Mouse (Mus musculus): ENCODE measurements around the gene Trmt44. TPM values are rescaled to one million over a fixed set of nuclear protein-coding genes. Genes with fewer than 3 reads are reported as not detected.
A peak's percentile ranks its signal among the peaks of the same experiment; 100 is the strongest.
"Not testable (repeated sequence)": the region's sequence is repeated elsewhere in the genome, so short reads cannot be mapped to it uniquely, and the experiment has no call there.

The Trmt44 gene
- polyA plus RNA-seq, 1 experiment from 2014 or later, result 7.8 TPM

DNA sequence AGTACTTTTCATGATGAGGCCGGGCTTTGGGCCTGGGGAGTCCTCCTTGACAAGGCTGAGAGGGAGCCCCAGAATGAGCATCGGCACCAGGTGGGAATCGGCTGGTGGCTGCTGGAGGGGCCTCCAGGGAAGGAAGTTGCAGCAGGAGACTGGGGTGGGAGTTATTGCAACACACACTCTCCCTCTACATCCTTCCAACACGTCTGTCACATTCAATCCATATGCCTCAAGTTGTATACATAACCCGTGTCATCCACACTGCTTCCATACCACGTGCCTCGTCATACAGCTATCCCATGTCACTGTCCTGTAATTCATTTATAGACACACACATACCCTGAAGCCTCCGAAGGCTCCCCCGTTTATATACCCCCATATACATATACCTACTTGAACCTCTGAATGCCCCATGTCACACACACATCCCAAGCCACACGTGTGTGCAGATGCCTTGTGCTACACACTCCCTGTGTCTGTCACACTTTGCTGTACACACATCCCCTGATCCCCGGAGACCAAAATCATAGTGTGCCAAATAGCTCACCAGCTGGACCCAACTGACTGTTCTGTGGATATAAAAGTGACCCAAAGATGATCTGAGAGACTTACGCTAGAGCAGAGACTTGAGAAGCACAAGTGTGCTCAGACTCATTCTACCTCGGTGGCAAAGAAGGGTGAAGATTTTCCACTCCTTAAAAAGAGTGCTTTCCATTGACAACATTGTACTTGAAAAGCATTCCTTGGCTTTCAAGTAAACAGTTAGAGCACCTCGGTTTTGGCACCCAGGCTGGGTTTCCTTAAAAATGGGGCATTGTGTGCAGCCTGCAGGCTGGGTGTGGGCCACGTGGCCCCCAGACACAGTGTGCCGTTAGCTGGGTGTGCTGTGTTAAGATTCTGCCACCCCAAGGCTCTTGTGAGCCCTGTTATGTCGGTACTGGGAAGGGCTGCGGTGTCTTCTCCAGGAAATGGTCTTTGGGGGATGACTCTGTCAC is 21.6 kb upstream of the Trmt44 start:
- ATAC-seq (ENCODE audit: low FRiP score), result no peak
- H3K36me3 ChIP-seq (ENCODE audit: control insufficient read depth, insufficient read depth, low read length), result peaks cover 4% of the 10 kb centered on the region; the same call in 1 of the 2 replicates
- no peak overlapping the region for H3K4me2 ChIP-seq (replicated peaks; ENCODE audit: low read depth, low read length)
- H3K4me1 ChIP-seq (replicated peaks; ENCODE audit: control insufficient read depth, insufficient read depth, low read length), result no peaks in the 10 kb centered on the region
- no peak overlapping the region for H3K9ac ChIP-seq (ENCODE audit: low read depth, low read length)
- H3K27ac ChIP-seq (ENCODE audit: low read depth, low read length), result no peak overlapping the region
- H3K9me3 ChIP-seq (ENCODE audit: control insufficient read depth, low read length), result no peaks in the 10 kb centered on the region
- 87% methylated on average over 18 of the region's 18 CpGs for WGBS
- H3K27me3 ChIP-seq (ENCODE audit: control insufficient read depth, insufficient read depth, low read length), result no peaks in the 10 kb centered on the region
- DNase-seq (ENCODE audit: low spot score), result no peak
- no peak overlapping the region for H3K4me3 ChIP-seq (ENCODE audit: low read depth, low read length)

DNA sequence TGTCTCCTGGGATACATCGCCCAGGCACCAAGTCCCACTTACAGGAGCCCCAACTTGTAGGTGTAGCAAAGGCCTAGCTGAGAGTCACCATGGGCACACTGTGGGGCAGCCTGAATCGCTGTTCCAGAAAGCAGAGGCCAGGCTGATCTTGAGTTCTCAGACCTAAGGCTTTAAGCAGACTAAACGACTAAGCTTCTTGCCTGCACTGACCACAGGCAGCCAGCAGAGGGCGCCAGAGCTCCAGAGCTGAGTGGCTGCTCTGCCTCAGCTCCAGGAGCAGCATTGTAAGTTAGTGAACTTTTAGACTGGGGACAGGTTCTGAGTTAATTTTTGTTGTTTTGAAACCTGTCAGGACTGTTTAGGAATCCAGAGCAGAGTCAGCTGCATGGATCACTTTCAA is 20.8 kb upstream of the Trmt44 start:
- Histone ChIP-seq H3K4me2 (replicated peaks; ENCODE audit: low read depth, low read length) (no peak overlapping the region), H3K4me3 (ENCODE audit: low read depth, low read length) (no peak overlapping the region), H3K9me3 (ENCODE audit: control insufficient read depth, low read length) (no peaks in the 10 kb centered on the region), H3K36me3 (ENCODE audit: control insufficient read depth, insufficient read depth, low read length) (peaks cover 4% of the 10 kb centered on the region; the same call in 1 of the 2 replicates), H3K27me3 (ENCODE audit: control insufficient read depth, insufficient read depth, low read length) (no peaks in the 10 kb centered on the region), H3K4me1 (replicated peaks; ENCODE audit: control insufficient read depth, insufficient read depth, low read length) (no peaks in the 10 kb centered on the region), H3K9ac (ENCODE audit: low read depth, low read length) (no peak overlapping the region), H3K27ac (ENCODE audit: low read depth, low read length) (no peak overlapping the region)
- no peak for ATAC-seq (ENCODE audit: low FRiP score)
- 25% methylated on average over 4 of the region's 4 CpGs for WGBS
- peak; percentile 92 for DNase-seq (ENCODE audit: low spot score)

DNA sequence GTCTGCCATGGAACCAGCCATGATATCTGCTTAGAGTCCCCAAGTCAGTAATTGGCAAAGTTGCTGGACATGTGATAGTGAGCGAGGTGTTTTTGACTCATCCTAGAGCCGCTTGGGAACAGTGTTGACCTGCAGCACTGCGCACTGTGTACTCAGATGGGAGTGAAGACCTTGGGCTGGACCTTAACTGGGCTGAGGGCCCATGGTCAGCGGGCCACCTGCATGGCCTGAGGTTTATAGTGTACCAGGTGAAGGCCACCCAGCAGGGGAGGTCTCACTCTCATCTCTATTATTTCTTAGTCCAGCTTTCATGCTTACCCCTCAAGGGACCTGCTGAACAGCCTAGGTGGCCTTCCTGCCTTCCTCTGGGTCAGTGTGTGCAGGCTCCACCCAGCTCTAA is 19.9 kb upstream of the Trmt44 start:
- Histone ChIP-seq H3K4me1 (replicated peaks; ENCODE audit: control insufficient read depth, insufficient read depth, low read length) (no peaks in the 10 kb centered on the region), H3K36me3 (ENCODE audit: control insufficient read depth, insufficient read depth, low read length) (peaks cover 7% of the 10 kb centered on the region; the same call in 1 of the 2 replicates), H3K27me3 (ENCODE audit: control insufficient read depth, insufficient read depth, low read length) (no peaks in the 10 kb centered on the region), H3K4me2 (replicated peaks; ENCODE audit: low read depth, low read length) (no peak overlapping the region), H3K27ac (ENCODE audit: low read depth, low read length) (no peak overlapping the region), H3K9me3 (ENCODE audit: control insufficient read depth, low read length) (no peaks in the 10 kb centered on the region), H3K4me3 (ENCODE audit: low read depth, low read length) (no peak overlapping the region), H3K9ac (ENCODE audit: low read depth, low read length) (no peak overlapping the region)
- DNase-seq (ENCODE audit: low spot score) (no peak), ATAC-seq (ENCODE audit: low FRiP score) (no peak)
- WGBS, result 93% methylated on average over 4 of the region's 4 CpGs

GRCm38 (mm10) chr5:35593272-35593671 is 18.4 kb upstream of the Trmt44 start:
- no peaks in the 10 kb centered on the region for H3K27me3 ChIP-seq (ENCODE audit: control insufficient read depth, insufficient read depth, low read length)
- no peak overlapping the region for H3K27ac ChIP-seq (ENCODE audit: low read depth, low read length)
- H3K4me3 ChIP-seq (ENCODE audit: low read depth, low read length), result no peak overlapping the region
- peaks cover 7% of the 10 kb centered on the region for H3K36me3 ChIP-seq (ENCODE audit: control insufficient read depth, insufficient read depth, low read length)
- H3K9ac ChIP-seq (ENCODE audit: low read depth, low read length), result no peak overlapping the region
- H3K9me3 ChIP-seq (ENCODE audit: control insufficient read depth, low read length), result no peaks in the 10 kb centered on the region
- WGBS, result 74% methylated on average over 6 of the region's 6 CpGs
- H3K4me1 ChIP-seq (replicated peaks; ENCODE audit: control insufficient read depth, insufficient read depth, low read length), result no peaks in the 10 kb centered on the region
- ATAC-seq (ENCODE audit: low FRiP score) (no peak), DNase-seq (ENCODE audit: low spot score) (no peak)
- H3K4me2 ChIP-seq (replicated peaks; ENCODE audit: low read depth, low read length), result no peak overlapping the region

GRCm38 (mm10) chr5:35592824-35593223 is 18.0 kb upstream of the Trmt44 start:
- H3K4me2 ChIP-seq (replicated peaks; ENCODE audit: low read depth, low read length), result no peak overlapping the region
- no peak overlapping the region for H3K4me3 ChIP-seq (ENCODE audit: low read depth, low read length)
- no peak overlapping the region for H3K27ac ChIP-seq (ENCODE audit: low read depth, low read length)
- no peak for ATAC-seq (ENCODE audit: low FRiP score)
- 77% methylated on average over 4 of the region's 4 CpGs for WGBS
- H3K9ac ChIP-seq (ENCODE audit: low read depth, low read length), result no peak overlapping the region
- no peak for DNase-seq (ENCODE audit: low spot score)
- H3K27me3 ChIP-seq (ENCODE audit: control insufficient read depth, insufficient read depth, low read length), result no peaks in the 10 kb centered on the region
- H3K36me3 ChIP-seq (ENCODE audit: control insufficient read depth, insufficient read depth, low read length), result peaks cover 7% of the 10 kb centered on the region
- H3K4me1 ChIP-seq (replicated peaks; ENCODE audit: control insufficient read depth, insufficient read depth, low read length), result no peaks in the 10 kb centered on the region
- no peaks in the 10 kb centered on the region for H3K9me3 ChIP-seq (ENCODE audit: control insufficient read depth, low read length)

- WGBS, result 82% methylated on average over 21 of the region's 21 CpGs
- Histone ChIP-seq H3K27ac (ENCODE audit: low read depth, low read length) (no peak overlapping the region), H3K4me2 (replicated peaks; ENCODE audit: low read depth, low read length) (no peak overlapping the region), H3K27me3 (ENCODE audit: control insufficient read depth, insufficient read depth, low read length) (no peaks in the 10 kb centered on the region), H3K9me3 (ENCODE audit: control insufficient read depth, low read length) (no peaks in the 10 kb centered on the region), H3K4me1 (replicated peaks; ENCODE audit: control insufficient read depth, insufficient read depth, low read length) (no peaks in the 10 kb centered on the region), H3K36me3 (ENCODE audit: control insufficient read depth, insufficient read depth, low read length) (peaks cover 7% of the 10 kb centered on the region), H3K4me3 (ENCODE audit: low read depth, low read length) (no peak overlapping the region), H3K9ac (ENCODE audit: low read depth, low read length) (no peak overlapping the region)
- no peak for DNase-seq (ENCODE audit: low spot score)
- no peak for ATAC-seq (ENCODE audit: low FRiP score)
Observed at GRCm38 (mm10) chr5:35592081-35592736, 17.3 kb upstream of the Trmt44 start.

GRCm38 (mm10) chr5:35591497-35591896 is 16.6 kb upstream of the Trmt44 start:
- H3K36me3 ChIP-seq (ENCODE audit: control insufficient read depth, insufficient read depth, low read length), result peaks cover 7% of the 10 kb centered on the region

DNA sequence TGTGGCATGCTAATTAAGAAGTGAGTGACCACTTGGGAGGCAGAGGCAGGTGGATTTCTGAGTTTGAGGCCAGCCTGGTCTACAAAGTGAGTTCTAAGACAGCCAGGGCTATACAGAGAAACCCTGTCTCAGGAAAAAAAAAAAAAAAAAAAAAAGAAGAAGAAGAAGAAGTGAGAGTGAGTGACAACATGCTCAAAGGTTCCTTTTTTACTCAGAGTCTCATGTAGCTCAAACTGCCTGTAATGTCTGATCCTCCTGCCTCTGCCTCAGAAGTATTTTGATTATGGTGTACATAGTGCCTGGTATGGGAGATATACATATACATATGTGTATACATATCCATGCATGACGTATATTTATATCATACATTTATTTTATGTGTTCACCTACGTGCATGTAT is 9.4 kb upstream of the Trmt44 start:
- H3K27me3 ChIP-seq (ENCODE audit: control insufficient read depth, insufficient read depth, low read length); ATAC-seq (ENCODE audit: low FRiP score); H3K36me3 ChIP-seq (ENCODE audit: control insufficient read depth, insufficient read depth, low read length); DNase-seq (ENCODE audit: low spot score); H3K4me1 ChIP-seq (replicated peaks; ENCODE audit: control insufficient read depth, insufficient read depth, low read length); H3K27ac ChIP-seq (ENCODE audit: low read depth, low read length); H3K4me3 ChIP-seq (ENCODE audit: low read depth, low read length); H3K9me3 ChIP-seq (ENCODE audit: control insufficient read depth, low read length); H3K4me2 ChIP-seq (replicated peaks; ENCODE audit: low read depth, low read length); H3K9ac ChIP-seq (ENCODE audit: low read depth, low read length): not testable (repeated sequence)
- 90% methylated on average over 2 of the region's 2 CpGs for WGBS

More at GRCm38 (mm10) chr5:35591497-35591896, 16.6 kb upstream of the Trmt44 start:
- Histone ChIP-seq H3K9me3 (ENCODE audit: control insufficient read depth, low read length) (no peaks in the 10 kb centered on the region), H3K4me3 (ENCODE audit: low read depth, low read length) (no peak overlapping the region), H3K9ac (ENCODE audit: low read depth, low read length) (no peak overlapping the region), H3K4me2 (replicated peaks; ENCODE audit: low read depth, low read length) (no peak overlapping the region), H3K27ac (ENCODE audit: low read depth, low read length) (no peak overlapping the region), H3K27me3 (ENCODE audit: control insufficient read depth, insufficient read depth, low read length) (no peaks in the 10 kb centered on the region), H3K4me1 (replicated peaks; ENCODE audit: control insufficient read depth, insufficient read depth, low read length) (no peaks in the 10 kb centered on the region)
- WGBS, result 88% methylated on average over 4 of the region's 4 CpGs
- ATAC-seq (ENCODE audit: low FRiP score) (no peak), DNase-seq (ENCODE audit: low spot score) (no peak)
